Mouse (Mus musculus) embryo, embryonic 11 days (tissue): ENCODE measurements around the gene Tmem8b.

ENCODE experiments used
- DNase-seq: peaks from one replicate; pipeline ENCODE4 v3.0.0-alpha.2; 2015

Tmem8b gene

DNA sequence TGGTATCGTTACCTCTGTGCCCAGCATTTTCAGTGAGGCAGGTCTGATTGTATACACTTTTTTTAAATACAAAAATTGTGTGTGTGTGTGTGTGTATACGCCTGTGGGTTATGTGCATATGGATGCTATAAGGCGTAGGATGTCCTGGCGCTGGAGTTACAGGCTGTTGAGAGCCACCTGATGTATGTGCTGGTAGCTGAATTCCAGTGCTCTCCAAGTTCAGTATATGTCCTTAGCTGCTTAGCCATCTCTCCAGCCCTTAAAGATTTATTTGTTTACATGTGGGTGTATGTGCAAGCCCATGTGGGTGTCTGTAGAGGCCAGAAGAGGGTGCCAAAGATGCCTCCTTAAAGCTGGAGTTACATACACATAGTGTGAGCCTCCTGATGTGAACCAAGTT lies 11.6 kb upstream of the Tmem8b start:
- no peak for DNase-seq

DNA sequence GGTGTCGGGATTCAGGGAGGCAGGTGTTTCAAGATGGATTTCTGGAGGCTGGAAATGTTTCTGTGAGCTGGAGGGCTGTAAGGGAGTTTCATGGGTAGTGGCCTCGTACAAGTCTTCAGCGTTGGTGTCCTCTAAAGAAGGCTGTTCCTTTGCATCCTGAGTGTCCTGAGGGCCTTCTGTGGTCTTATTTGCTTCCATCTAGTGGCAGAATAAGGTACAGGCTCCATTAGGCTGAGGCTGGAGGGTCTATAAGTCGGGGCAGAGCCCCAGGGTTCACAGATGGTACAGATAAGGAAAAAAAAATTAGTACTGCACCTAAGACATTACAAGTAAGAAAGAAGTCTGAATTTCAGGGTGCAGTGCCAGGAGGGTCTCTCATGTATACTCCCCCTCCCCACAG lies 2.4 kb upstream of the Tmem8b start:
- peak; percentile 55 for DNase-seq

DNA sequence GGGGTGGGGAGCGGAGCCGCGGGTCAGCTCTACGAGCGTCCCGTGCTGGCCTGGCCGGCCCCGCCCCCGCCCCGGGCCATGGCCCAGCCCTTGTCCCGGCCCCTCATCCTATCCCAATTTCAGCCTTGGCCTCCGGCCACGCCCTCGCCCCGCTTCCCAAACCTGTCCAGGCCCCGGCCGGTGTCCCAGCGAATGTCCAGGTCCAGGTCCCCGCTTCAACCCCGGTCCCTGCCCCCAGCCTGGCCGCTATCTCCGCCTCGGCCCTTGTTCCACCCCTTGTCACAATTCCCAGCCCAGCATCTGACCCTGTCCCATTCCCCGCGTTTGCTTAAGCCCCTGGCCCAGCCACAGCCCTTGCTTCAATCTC lies 640 bp downstream of the Tmem8b start:
- peak; percentile 75 for DNase-seq

DNA sequence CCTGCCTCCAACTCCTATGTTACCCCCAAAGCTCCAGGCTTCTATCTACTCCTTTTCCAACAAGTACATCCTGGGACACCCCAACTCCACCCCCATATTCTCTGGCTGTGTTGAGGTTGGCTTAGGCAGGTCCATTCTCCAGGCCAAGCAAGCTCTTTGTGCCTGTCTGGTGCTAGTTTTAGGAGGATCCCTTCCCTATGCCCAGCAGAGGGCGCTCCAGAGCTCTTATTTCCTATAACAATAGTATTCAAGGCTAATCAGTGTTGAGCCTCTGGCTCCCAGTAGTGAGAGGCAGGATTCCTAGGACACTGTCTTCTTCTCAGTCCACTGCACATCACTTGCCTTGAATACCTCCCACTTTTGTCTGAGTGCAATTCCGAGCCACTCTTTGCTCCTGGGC lies 3.3 kb downstream of the Tmem8b start:
- peak; percentile 95 for DNase-seq

DNA sequence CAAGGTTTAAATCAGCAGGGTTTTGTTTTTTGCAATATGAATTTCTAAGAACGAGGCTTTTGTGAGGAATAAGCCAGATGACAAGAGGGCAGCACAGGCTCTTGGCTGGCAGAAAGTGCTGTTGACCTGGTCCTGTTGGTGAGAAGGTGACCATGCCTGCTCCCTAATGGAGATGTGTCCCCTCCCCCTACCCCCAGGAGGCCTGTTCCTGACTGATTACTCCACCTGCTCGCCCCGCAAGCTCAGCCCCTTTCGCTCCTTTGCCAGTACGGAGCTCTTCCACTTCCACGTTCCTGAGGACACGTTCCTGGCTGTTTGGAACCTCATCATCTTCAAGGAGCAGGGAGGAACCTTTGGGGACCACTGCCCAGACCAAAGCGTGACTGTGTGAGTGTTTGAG lies 4.9 kb downstream of the Tmem8b start:
- DNase-seq, result no peak

DNA sequence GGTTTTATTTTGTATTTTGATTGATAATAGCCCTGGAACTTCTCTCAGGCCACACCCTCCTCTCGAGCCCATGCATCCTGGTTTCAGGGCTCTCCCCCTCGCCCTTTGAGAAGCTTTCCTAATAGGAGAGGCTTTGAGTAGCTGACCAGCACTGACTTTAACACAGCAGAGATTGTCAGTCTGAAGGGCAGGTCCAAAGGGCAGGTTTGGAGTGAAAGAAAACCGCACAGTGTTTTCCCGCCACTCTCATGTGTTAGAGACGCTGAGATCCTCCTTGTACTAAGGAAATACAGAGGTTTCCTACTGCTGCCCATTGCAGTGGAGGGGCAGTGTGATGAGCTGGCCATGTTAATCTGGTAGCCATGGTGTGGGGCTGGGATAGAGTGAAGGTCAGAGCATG lies 6.2 kb downstream of the Tmem8b start:
- DNase-seq, result no peak

DNA sequence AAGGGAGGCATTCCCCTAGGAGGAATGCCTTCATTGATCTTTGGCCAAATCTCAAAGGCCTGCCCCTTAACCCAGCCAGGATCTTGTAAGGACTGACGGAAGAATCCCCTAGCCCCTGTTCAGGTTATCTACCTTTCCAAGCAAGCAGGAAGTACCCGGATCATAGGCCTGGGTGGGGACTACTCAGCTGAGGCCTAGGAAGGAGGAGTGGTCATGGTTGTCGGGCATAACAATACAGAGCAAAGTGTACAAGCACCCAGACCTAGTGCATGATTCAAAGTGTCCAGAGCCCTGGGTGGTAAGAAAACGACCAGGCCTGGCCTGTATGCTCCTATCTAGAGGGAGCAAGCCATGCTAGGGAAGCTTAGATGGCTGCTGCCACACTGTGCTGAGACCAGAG lies 6.8 kb downstream of the Tmem8b start:
- no peak for DNase-seq

DNA sequence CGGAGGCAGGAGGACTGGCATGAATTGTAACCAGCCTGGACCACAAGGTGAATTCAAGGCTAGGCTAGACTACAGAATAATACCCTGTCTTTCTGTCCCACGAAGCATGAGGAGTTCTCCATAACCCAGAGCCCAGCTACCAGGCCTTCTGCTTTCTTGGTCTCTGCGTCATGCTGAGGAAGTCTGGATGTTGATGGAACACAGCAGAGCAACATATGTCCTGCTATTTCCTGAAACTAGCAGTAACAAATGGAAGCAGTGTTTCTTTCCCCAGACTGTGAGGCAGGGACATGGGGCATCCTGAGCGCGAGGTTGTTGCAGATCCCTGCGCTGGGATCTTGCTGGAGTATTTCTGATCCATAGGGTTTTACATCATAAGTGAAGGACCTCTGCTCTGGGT lies 9.8 kb downstream of the Tmem8b start:
- DNase-seq, result no peak

DNA sequence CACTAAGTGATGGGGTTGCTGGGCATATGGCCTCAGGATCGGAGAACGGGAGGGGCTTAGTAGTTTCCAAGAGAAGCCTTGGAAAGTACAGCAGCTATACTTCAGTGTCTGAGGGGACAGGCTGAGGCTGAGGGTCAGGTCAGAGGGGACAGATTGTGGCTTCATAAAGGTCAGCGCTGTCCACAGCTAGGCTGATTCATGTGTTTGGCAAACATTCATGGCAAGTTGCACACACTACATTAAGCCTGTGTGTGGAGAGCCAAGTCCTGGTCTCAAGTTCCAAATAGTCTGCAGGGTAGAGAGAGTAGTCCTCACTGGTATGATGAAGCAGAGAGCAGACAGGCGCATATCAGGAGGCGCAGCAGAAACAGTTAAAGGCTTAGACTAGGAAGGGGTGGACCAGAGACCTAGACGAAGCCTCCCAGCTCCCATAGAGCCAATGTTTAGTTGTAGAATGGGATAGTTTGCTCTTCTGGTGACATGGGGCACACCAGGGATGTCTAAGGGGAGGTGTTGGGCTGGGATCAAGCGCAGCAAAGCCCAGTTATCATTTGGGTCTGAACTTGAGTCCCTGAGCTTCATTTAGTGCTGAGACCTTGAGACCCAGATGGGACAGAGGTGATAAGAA lies 10.8 kb downstream of the Tmem8b start:
- no peak for DNase-seq

DNA sequence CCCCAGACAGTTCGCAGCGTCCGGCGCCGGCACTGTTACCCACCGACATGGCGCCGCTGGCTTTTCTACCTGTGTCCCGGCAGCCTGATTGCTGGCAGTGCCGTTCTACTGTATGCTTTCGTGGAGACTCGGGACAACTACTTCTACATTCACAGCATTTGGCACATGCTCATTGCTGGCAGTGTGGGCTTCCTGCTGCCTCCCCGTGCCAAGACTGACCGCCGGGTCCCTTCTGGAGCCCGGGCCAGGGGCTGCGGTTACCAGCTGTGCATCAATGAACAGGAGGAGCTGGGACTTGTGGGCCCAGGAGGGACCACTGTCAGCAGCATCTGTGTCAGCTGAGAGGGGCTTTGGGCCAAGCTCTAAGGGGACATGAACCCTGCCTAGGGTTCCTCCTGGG lies 21.2 kb downstream of the Tmem8b start:
- no peak for DNase-seq

DNA sequence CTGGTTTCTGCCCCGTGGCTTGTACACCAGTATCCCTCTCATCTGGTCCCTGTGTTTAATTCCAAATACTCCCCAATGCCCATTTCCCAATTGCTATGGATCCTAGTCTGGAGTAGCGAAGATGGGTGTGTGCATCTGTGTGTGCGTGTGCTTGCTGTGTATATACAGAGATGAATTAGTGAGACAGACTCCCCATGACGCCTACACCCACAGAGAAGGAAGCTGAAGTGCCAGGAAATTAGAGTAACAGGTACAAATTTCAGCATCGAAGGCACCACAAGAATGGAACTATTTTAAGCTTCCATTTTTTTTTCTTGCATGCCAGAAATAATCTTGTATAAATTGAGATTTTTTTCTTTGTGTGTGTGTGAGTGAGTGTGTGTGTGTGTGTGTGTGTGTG lies 22.3 kb downstream of the Tmem8b start:
- no peak for DNase-seq

DNA sequence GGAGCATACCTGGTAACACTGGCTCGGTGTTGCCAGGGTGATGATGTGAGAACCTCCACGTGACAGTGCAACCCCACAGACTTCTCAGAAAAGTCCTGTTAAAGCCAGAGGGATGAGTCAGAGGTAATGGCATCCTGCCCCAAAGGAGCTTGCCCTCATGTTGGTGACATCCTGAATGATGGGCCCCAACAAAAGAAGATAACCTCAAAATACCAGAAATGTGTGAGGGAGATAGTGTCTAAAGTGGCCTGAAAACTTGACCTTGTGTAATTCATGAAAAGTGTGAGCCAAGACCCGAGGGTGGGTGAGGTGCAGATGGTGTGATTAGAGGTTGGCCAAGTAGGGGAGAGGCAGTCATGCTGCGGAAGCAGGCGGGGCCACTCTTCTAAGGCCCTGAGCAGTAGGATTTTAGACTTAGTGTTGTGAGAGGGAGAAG lies 25.1 kb downstream of the Tmem8b start:
- DNase-seq, result no peak

DNA sequence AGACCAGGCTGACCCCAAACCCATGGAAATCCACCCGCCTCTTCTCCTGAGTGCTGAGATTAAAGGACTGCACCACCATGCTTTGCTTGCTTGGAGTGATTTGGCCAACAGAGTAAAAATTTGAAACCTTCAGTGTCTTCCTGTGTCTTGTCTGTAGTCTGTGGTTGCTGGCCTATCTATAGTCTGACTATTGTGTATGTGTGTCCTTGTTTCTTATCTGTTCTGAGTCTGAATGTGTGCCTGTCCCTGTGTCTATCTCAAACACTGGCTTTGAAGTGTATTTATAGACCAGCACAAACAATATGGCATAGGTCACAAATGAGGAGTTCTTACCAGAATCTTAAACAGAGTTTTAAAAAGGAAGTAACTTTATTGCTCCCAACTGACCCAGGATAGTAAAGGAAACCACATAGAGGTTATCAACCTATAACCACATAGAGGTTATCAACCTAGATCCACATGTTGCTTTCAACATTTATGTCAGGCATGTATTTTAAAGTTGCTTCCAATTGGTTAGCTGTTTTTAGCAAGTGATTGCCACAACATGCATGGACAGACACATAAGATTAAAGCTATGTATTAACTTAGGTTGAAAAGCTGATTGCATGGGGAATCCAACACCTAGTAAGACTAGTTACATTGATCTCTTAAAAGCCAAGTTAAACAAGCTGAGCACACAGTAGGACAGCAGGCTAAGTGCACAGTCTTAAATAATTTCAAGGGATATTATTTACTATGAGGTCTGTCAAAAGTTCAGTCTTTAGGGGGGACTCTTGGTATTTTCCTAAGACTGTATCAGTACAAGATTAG lies 25.9 kb downstream of the Tmem8b start:
- no peak for DNase-seq

DNA sequence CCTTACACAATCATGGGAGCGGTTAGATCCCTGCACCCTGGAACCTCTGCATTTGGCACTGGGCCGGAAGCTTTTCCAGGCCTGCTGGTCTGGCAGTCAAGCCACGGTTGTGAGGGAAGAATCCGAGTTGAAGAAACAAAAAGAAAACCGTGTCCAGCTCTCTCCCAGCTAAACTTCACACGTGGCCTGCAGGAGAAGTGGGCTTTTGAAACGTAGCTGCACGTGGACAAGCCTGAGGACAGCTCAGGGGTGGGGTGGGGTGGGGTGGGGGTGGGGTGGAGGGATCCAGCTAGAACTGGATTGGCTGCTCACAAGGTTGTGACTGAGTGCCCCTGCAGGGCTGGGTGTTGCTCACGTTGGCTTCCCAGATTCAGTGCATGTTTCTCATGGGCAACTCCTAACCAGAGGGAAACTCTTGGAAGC lies 26.5 kb downstream of the Tmem8b start:
- DNase-seq, result no peak

DNA sequence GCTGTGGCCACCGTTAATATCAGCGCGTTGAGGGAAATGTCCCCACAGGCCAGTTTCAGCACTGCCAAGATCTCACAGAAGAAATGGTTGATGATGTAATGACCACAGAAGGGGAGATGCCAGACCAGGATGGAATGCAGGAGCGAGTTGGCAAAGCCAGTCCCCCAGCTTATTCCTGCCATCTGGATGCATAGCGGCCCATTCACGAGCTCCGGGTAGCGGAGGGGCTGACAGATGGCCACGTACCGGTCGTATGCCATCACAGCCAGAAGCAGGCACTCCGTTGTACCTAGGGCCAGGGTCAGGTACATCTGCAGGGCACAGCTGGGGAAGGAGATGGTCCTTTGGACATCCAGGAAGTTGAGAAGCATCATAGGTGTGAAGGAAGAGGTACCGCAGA lies 27.8 kb downstream of the Tmem8b start:
- DNase-seq, result no peak

DNA sequence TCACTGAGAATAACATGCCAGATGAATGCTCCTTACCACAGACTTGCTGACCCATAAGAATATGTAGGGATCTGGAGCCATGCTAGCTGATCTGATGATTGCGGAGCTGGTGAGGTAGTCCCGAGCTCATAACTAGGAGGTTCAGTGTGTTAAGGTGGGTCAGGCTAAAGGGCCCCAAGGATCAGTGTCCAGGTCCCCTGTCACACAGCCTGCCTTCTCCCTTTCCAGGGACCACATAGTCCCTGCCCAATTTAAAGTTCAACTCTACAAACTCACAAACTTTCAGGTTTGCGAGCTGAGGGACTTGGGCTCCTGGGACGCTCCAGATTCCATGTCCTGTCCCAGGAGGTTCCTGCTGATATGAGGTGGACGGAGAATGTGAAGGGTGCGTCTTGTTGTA lies 31.9 kb downstream of the Tmem8b start, which contains the start of gene Olfr70:
Gene Olfr70 (minus strand): TSS at position 101 of the 400 bp plus-strand sequence.
- DNase-seq, result no peak

DNA sequence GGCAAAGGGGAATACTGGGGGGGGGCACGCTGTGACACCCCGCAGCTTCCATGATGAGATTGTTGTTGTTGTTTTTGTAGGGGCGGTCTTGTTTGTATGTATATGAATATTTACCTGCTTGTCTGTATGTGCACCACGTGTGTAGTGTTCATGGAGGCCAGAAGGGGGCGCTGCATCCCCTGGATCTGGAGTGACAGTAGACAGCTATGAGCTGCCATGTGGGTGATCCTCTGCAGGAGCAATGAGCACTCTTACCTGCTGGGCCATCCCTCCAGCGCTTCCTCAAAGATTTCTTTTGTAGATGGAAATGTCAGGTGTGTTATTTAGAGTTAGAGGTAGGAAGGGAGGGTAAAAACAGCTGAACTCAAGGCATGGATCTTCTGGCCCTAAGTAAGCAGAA lies 34.7 kb downstream of the Tmem8b start:
- no peak for DNase-seq

DNA sequence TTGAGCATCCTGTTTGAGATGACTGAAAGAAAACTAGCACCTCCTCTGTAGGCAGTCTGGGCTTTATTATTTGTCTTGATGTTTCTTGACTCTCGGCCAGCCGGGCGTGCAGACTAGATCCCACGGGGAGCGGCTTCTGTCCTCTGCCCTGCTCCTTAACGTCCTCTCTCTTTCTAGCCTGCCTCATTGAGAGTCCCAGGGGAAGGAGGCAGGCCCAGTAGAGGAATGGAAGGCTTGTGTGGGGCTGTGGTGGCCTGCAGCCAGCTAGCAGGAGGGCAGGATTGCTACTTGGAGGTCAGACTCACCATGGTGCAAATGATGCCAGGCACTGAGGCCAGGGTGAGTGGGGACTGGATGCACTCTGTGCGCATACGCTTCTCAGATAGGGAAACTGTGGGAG lies 35.1 kb downstream of the Tmem8b start:
- DNase-seq, result no peak

DNA sequence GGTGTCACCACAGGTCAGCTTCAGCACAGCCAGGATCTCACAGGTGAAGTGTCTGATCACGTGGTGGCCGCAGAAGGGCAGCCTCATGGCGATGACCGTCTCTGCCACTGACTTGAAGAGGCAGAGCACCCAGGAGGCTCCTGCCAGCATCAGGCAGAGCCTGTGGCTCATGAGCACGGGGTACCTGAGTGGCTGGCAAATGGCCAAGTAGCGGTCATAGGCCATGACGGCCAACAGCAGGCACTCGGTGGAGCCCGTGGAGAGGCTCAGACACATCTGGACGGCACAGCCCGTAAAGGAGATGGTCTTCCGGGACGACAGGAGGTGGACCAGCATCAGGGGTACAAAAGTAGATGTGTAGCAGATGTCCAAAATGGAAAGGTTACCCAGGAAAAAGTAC lies 37.2 kb downstream of the Tmem8b start:
- no peak for DNase-seq

DNA sequence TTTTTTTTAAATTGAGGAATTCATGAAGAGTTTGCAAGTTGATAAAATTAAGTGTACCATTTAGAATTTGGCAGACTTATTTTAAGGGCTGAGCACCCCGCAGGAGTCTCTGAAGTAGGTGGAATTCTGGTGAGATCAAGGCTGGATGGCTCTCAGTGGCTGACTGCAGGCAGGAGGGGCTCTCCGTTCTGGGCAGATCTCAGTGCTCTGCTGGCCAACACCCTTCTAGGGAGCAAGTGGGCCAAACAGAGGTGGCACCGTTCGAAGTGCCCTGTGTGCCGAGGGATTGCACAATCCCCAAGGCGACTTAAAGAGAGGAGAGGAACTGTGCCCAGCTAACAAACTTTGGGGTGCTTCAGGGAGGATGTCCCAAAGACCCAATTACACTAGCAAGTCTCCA lies 41.1 kb downstream of the Tmem8b start, which contains the start of gene Olfr71:
Gene Olfr71 (minus strand): TSS at position 387 of the 400 bp plus-strand sequence.
- DNase-seq, result no peak

DNA sequence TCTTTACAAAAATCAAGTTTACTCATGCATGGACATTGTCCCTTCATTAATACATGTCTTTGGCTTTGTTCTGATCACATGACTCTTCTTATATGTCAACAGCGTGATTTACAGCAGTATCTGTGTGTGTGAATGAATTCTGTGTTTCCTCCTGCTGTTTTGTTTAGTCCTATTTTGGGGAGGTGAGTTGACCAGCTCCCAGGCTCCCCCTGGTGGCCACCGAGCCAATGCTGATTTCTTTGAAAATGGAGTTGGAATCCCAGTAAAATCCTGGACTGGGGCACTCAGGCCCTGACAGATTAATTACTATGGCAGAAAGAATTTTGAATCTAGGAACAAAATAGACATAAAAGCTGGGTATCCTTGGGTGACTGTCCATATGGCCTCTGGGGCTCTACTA lies 43.0 kb downstream of the Tmem8b start:
- DNase-seq, result peak; percentile 77

DNA sequence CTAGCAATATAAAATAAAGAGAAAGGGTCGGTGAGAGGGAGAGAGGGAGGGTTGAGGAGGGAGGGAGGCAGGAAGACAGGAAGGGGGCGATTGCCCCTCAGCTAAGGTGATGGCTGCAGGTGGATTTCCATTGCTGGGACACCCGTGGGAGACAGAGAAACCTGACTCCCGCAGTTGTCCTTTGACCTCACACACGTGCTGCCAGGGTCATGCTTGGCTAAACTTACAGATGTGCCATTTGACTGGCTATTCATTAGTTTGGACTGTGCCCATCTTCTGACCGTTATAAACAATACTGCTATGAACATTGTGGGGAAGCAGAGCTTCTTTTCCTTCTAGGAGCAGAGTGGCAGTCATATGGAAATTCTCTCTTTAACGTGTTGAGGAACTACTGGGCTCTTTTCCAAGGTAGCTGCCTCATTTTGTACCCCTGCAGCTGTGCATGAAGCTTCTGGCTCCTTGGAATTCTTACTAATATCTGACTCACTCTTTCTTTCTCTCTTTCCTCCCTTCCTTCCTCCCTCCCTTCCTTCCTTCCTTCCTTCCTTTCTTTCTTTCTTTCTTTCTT lies 45.0 kb downstream of the Tmem8b start:
- DNase-seq, result no peak

DNA sequence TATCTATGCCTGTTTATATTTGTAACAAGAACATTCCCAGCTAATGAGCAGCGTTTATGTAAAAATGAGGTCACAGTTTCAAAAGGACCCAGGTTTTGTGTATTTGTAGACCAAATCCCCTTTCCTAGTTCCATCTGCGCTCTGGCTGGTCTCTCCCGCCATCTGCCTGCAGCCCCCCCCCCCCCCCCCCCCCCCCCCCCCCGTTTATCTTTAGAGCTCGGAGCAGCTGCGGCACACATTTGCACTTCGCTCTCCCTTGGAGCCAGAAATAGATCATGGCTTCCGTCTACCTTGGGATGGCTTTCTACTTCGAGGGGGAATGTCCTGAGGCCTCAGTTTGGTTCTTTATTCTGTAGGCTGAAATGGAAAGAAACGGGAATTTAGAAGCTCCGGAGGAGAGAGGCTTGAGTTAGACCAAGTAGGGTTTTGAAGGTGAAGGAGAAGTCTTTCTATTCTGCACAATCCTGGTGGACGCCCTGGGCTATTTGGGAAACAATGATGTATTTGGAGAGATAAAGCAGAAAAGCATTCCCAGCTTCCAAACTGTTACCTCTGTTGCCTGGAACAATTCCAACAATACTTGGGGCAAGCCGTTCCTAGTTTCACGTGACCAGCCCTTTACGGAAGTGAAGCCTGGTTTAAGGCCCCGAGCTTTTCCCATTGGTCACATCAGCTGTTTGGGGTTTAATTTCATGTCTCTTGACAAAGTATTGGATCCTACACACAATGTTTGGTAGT lies 51.9 kb downstream of the Tmem8b start:
- DNase-seq, result no peak

DNA sequence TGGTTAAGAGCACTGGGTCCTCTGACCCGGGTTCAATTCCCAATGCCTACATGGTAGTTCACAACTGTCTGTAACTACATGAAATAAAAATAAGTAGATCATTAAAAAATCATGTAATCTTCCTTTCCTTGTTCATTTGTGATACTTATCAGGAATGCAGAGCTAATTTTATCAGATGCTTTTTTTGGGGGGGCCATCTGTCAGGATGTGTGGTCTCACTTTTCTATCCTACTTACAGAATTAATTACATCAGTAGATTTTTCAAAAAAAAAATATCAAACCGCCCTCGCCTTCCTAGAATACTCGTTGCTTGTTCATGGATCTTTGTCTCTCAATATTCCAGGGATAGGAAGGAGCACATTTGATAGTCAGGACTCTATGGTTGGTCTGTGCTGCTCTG lies 53.4 kb downstream of the Tmem8b start:
- DNase-seq, result no peak
